Mouse (Mus musculus) stomach, postnatal 0 days (tissue): ENCODE results near the gene Pparg. TPM values are rescaled to one million over a fixed set of nuclear protein-coding genes. Genes with fewer than 3 reads are reported as not detected.

ENCODE experiments used
- ATAC-seq: fragments of 200-750 bp; cut with Nextera tagmentation; 2 replicates; pipeline ENCODE4 v1.8.0; 2017; ENCODE audit not compliant: low FRiP score, low TSS enrichment
- DNase-seq: peaks from one replicate; pipeline ENCODE4 v3.0.0-alpha.2; 2016; ENCODE audit warnings: low spot score
- H3K27ac ChIP-seq: fragments of 300-500 bp; sonication (generic); replicated peaks from 2 replicates; pipeline ENCODE4 v1.5.1; 2014; ENCODE audit warnings: mild to moderate bottlenecking, control low read depth
- H3K27me3 ChIP-seq: fragments of 300-500 bp; sonication (generic); 2 replicates; pipeline ENCODE4 v1.6.1; 2014; ENCODE audit warnings: low read length; ENCODE audit not compliant: control insufficient read depth, insufficient read depth
- H3K36me3 ChIP-seq: fragments of 300-500 bp; sonication (generic); 2 replicates; pipeline ENCODE4 v1.6.1; 2014; ENCODE audit warnings: low read length, mixed read lengths; ENCODE audit not compliant: control insufficient read depth, insufficient read depth
- H3K4me1 ChIP-seq: fragments of 300-500 bp; sonication (generic); replicated peaks from 2 replicates; pipeline ENCODE4 v1.6.1; 2014; ENCODE audit warnings: antibody characterized with exemption; ENCODE audit not compliant: control insufficient read depth, insufficient read depth
- H3K4me2 ChIP-seq: fragments of 300-500 bp; sonication (generic); replicated peaks from 2 replicates; pipeline ENCODE4 v1.6.1; 2014; ENCODE audit warnings: low read depth, mild to moderate bottlenecking, control low read depth, moderate library complexity
- H3K4me3 ChIP-seq: fragments of 300-500 bp; sonication (generic); 2 replicates; pipeline ENCODE4 v1.5.1; 2014; ENCODE audit warnings: low read depth, low read length, control low read depth
- H3K9ac ChIP-seq: fragments of 300-500 bp; sonication (generic); 2 replicates; pipeline ENCODE4 v1.6.1; 2014; ENCODE audit warnings: mild to moderate bottlenecking, low read length, control low read depth, mixed read lengths
- H3K9me3 ChIP-seq: fragments of 300-500 bp; sonication (generic); 2 replicates; pipeline ENCODE4 v1.6.1; 2016; ENCODE audit warnings: low read length; ENCODE audit not compliant: control insufficient read depth
- CTCF ChIP-seq: IDR thresholded peaks from 2 replicates; pipeline ENCODE4 v1.5.1; 2016; ENCODE audit warnings: antibody characterized with exemption, low read depth, mild to moderate bottlenecking, moderate library complexity
- EP300 ChIP-seq: optimal IDR thresholded peaks from 2 replicates; pipeline ENCODE3; 2016; ENCODE audit warnings: antibody characterized with exemption
- WGBS: fragments of 180-500 bp; shearing (Covaris S2); extraction: QIAGEN DNeasy Blood & Tissue Kit; methylation state at CpG from one replicate; pipeline ENCODE4 v1.1.7; 2014; 5-methylcytosine and 5-hydroxymethylcytosine counted together
- polyA plus RNA-seq: library from polyadenylated mRNA; unstranded; fragments of >200 nt; fragmentation: Nextera tagmentation; extraction: Ambion mirVana; gene quantifications from 2 replicates; pipeline ENCODE4 v1.2.1, GENCODE M21; 2015

Gene Pparg
- polyA plus RNA-seq, 1 experiment from 2014 or later = 44.4 TPM

DNA sequence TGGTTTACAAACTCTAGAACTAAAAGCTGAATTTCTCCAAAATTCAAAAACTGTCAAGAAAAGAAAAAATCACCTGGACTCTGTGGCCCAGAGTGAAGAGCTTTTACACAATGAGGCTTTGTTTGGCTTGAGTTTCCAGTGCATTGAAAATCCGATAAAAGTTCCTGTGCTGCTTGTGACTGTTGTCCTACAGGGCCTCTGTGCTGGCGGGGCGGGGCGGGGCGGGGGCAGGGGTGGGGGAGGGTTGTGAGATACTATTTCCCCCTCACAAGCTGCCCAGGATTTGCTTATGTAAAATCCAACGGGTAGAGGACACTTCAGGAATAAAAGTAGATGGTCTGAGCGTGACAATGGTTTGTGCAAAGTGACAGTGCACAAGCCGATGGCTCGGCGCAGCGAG, 16.2 kb upstream of the Pparg start:
- Histone ChIP-seq H3K27me3 (no peaks in the 10 kb centered on the region), H3K27ac (no peak overlapping the region), H3K9me3 (no peaks in the 10 kb centered on the region), H3K4me2 (no peak overlapping the region), H3K4me3 (no peak overlapping the region), H3K9ac (no peak overlapping the region), H3K36me3 (no peaks in the 10 kb centered on the region), H3K4me1 (no peaks in the 10 kb centered on the region)
- peak; percentile 43 for DNase-seq
- peak; percentile 42; the same call in 1 of the 2 replicates for ATAC-seq
- TF ChIP-seq EP300 = no peak
- no peak for TF ChIP-seq CTCF
- WGBS = 37% methylated on average over 11 of the region's 11 CpGs

DNA sequence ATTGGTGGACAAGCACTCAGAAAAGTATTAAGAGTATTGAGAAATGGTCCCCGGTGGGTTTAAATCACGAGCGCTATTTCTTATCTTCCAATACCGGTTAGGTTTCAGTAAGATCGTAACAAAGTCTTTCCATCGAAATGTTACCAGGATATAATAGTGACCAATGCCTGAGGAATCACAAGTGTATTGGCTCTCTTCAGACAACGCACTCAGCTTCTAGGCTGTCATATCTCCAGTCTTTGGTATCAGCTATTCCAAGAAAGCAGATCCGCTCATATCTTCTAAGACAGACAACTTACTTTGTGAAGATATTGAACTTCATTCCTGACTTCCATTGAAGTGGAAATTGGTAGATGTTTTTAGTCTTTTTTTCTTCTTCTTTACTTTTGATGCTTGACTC, 15.7 kb upstream of the Pparg start:
- WGBS = 84% methylated on average over 8 of the region's 8 CpGs
- H3K27me3 ChIP-seq = no peaks in the 10 kb centered on the region
- no peak overlapping the region for H3K9ac ChIP-seq
- no peak overlapping the region for H3K4me2 ChIP-seq
- DNase-seq = no peak
- H3K9me3 ChIP-seq = no peaks in the 10 kb centered on the region
- H3K4me3 ChIP-seq = no peak overlapping the region
- no peak for ATAC-seq
- H3K27ac ChIP-seq = no peak overlapping the region
- no peaks in the 10 kb centered on the region for H3K4me1 ChIP-seq
- no peak for TF ChIP-seq CTCF
- no peak for TF ChIP-seq EP300
- H3K36me3 ChIP-seq = no peaks in the 10 kb centered on the region

DNA sequence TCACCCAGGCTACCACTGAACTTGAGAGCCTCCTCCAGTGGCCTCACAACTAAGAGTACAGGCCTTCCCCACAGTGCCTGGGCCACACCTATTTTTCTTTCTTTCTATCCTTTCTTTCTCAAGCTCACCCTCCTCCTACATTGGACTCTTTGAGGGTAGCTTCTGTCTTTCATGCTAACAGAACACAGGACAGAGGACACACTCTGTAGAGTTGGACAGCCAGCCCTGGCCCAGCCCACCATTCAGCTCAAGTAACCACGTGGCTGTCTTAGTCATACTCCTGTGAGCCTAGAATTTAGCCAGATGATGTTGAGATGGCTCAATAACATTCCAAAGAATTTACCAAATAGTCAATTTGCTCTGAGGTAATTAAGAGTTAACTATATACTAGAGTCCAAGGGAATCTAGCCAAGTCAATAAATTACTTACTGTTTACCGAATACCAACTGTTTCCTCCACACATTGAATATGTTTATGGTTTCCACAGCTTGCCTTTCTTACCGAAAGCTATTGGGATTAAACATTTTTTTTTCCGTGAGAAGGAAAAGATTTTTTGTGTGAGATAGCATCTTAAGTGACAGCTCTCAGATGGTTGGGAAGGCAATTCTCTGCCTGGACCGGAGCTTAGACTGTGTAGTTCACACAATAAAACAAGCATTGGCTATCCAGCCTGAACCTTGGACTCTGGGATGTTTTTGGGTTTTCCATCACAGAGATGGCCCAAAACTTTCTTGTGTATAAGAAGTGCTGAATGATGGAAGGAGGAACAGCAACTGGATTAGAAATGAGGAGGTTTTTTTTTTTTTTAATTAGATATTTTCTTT, 10.9 kb upstream of the Pparg start:
- 0 out of 2 replicates have a peak, but pooled peaks have one; percentile 51 for ATAC-seq
- no peak for DNase-seq

DNA sequence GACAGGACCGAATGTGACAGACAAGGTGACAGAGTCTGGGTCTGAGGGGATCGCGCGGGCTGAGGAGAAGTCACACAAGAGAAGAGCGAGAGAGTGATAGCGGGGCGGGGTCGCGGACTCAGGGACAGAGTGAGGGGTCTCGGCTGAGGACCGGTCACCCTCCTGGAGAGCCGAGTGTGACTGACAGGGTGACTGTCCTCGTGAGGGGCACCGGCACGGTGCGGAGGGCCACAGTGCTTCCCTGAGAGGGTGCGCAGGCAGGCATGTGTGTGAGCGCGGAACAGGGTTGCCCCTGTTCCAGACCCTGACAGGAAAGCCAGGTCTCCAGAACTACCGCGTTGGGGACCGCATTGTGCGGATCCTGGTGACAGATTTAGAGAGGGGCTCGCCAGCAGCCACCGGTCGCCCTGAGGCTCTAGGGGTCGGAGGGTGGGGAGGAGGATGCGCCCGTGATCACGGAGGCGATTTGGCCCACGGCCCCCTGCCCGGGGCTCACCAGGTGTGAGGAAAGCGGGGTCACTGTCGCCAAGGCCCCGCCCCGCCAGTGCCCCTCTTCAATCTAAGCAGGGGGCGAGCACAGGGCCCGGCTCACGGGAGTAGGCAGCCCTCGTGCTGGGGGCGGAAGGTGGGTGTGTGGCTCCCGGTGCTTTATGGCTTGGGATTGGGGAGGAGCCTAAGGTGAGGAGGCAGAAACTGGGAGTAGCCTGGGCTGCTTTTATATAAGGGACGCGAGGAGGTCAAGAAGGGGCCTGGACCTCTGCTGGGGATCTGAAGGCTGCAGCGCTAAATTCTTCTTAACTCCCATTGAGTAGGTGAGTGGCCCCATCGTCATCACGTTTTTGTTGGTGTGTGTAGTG, 1.1 kb downstream of the Pparg start:
- WGBS = 3% methylated on average over 48 of the region's 48 CpGs
- DNase-seq = peak; percentile 70
- TF ChIP-seq EP300 (no peak), CTCF (no peak)
- Histone ChIP-seq H3K9me3 (no peaks in the 10 kb centered on the region), H3K27ac (peak overlapping the region; percentile 77), H3K27me3 (no peaks in the 10 kb centered on the region), H3K4me2 (peak overlapping the region; percentile 93), H3K9ac (peak overlapping the region; percentile 71), H3K36me3 (no peaks in the 10 kb centered on the region), H3K4me1 (no peaks in the 10 kb centered on the region), H3K4me3 (peak overlapping the region; percentile 62)
- peak; percentile 79 for ATAC-seq

More for the DNA sequence above, 10.9 kb upstream of the Pparg start:
- Histone ChIP-seq H3K27ac (no peak overlapping the region), H3K9ac (no peak overlapping the region), H3K9me3 (no peaks in the 10 kb centered on the region), H3K36me3 (no peaks in the 10 kb centered on the region), H3K4me1 (no peaks in the 10 kb centered on the region), H3K4me3 (no peak overlapping the region), H3K27me3 (no peaks in the 10 kb centered on the region), H3K4me2 (no peak overlapping the region)
- TF ChIP-seq EP300 (no peak), CTCF (no peak)
- WGBS = 30% methylated on average over 5 of the region's 5 CpGs

DNA sequence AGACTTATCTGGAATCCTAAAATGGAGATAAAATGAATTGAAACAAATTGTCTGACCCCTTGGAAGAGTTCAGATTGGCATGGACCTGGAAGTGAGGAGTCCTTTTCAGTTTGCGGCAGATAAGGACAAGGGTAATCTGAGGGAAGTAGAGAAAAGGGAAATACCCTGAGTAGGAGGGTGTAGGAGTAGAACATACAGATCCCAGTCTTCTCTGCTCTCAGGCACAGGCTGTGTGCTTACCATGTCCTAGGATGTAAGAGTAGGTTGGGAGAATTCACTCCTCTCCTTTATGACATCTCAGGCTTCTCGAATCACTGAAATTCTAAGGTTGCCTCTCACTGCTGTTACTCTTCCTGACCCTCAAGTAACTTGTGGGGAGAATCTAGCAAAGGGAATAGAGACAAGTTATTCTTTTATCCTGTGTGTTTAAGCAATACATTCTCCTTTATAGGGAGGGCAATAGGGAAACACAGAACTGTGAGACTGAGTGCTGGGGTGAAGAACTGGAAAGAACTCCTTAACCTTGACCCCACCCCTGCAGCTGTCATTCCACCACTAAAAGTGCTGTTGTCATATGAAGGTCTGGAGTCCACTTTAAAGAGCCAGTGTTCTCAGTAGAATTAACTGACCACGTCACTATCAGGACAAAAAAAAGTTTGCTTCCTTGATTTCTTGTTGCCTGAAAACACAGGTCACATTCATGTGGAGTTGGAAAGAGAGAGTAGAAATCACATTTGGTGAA, 6.3 kb downstream of the Pparg start:
- DNase-seq = no peak
- no peaks in the 10 kb centered on the region for H3K36me3 ChIP-seq

More for the DNA sequence above, 6.3 kb downstream of the Pparg start:
- no peaks in the 10 kb centered on the region for H3K27me3 ChIP-seq
- peak; percentile 54; the same call in 1 of the 2 replicates for ATAC-seq
- no peak overlapping the region for H3K9ac ChIP-seq
- H3K4me2 ChIP-seq = no peak overlapping the region
- no peaks in the 10 kb centered on the region for H3K4me1 ChIP-seq
- H3K9me3 ChIP-seq = no peaks in the 10 kb centered on the region
- no peak overlapping the region for H3K4me3 ChIP-seq
- WGBS = 79% methylated on average over 3 of the region's 3 CpGs
- no peak overlapping the region for H3K27ac ChIP-seq
- TF ChIP-seq CTCF = no peak
